Mouse (Mus musculus) right cerebral cortex, adult 18-20 months (tissue): Measurements from ENCODE around the gene Gm10639.
"Not testable (repeated sequence)": the region's sequence is repeated elsewhere in the genome, so short reads cannot be mapped to it uniquely, and the experiment has no call there.

Source experiments
- DNase-seq: peaks from one replicate; pipeline ENCODE4 v3.0.0; 2022; ENCODE audit warnings: mixed read lengths

The Gm10639 gene

DNA sequence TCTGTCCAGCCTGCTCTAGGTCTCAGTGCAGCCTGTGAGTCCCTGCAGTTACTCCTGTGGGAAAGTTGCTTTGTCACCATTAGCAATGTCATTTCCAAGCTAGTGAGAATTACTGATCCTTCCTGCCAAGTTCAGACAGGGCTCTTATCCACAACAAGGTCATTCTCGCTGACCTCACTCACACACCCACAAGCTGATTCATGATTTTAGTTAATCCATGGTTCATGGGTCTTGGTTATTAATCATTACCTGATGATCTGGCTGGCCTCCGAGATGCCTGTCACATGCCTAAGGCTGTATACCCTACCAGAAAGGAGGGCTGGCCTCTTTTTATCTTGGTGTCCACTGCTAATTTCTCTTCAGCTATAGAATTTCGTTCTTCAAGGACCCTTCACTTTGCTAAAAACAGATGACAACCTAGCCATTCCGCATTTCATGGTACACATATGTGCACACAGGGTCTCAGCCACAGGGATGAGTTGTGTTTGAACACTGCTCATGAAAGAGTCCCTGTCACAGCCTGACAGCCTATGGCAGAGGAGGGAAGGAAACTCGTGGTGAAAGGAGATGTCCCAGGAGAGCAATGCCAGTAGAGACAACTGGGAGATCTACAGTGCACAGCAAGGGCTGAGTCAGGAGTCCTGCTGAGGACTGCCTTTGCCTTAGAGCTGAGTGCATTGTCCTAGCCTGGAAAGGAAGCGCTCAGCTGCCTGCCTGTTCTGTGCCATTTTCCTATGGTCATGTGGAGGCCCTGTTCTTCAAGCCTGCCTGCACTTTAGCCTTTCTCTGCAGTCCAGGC lies 58.7 kb downstream of the Gm10639 start:
- DNase-seq: not testable (repeated sequence)

DNA sequence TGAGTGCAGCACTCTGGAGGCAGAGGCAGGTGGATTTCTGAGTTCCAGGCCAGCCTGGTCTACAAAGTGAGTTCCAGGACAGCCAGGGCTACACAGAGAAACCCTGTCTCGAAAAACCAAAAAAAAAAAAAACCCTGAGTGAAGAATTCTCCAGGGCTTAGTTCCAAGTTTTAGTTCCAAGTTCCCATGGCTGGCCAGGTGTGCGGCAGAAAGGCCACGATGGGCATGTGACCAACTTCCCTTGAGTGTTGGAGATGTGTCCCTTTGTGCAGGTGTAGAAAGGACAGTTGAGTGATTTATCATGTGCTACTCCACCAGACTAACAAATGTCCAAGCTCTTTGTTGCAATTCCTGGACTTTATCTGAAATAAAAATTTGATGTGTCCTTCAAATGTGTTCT lies 59.4 kb downstream of the Gm10639 start:
- not testable (repeated sequence) for DNase-seq

DNA sequence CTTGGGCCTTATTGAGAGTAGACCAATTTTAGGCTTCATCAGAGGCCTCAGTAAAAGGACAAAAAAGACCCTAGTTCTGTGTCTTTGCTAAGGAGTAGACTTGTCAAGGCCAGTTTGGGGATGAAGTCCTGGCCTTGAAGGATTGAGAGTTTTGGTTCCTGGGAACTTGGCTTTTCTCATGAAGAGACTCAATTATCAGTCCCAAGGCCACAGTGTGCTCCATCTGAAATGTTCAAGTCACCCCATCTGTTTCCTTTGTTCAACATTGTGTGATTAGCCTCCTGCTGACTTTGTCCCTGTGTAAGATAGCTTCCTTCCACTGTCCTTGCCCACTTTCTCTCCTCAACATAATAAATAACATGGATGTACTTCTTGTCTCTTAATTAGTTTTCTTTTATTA lies 60.3 kb downstream of the Gm10639 start:
- not testable (repeated sequence) for DNase-seq

DNA sequence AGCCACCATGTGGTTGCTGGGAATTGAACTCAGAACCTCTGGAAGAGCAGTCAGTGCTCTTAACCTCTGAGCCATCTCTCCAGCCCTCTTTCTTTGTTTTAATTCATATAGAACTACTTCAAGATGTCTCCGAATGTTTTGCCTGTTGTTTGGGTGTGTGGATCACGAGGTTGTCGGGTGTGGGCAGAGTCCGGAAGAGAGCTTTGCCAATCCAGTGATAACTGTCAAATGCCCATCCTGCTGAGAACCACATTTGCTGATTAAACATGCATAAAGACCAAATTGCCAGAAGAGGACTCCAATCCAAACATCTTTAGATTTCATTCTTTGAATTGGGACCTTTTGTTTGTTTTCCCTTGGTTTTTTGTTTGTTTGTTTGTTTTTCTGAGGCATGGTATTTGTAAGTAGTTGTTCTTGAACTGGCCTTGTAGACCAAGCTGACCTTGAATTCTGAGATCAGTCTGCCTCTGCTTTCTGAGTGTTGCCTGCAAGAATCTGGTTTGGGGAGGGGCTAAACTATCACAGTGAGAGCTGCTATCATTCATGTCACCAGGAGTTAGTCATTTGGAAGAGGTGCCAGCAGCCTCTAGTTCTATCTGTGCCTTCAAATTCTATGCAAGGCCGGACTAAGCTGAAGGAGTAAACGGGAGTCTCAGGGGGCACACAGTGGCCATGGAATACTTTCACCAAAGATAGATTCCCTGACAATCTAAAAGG lies 61.9 kb downstream of the Gm10639 start:
- no peak for DNase-seq
